Mouse (Mus musculus): ENCODE results near the gene Magi2.

GRCm38 (mm10) chr5:20720201-20720900, 1493.5 kb downstream of the Magi2 start:
- TF ChIP-seq CTCF (IDR thresholded peaks at IDR 0.05; ENCODE audit: control insufficient read depth, insufficient read depth, insufficient read length) (no peak), CEBPB (IDR thresholded peaks at IDR 0.05; ENCODE audit: low read depth) (no peak), MAX (IDR thresholded peaks at IDR 0.05) (no peak), FOSL1 (IDR thresholded peaks at IDR 0.05; ENCODE audit: insufficient read depth, low read length, poor library complexity, severe bottlenecking) (no peak), MYOG (IDR thresholded peaks at IDR 0.05; ENCODE audit: control insufficient read depth, extremely low read depth, insufficient read length) (no peak), USF1 (IDR thresholded peaks at IDR 0.05; ENCODE audit: low read depth) (no peak), MYOD1 (IDR thresholded peaks at IDR 0.05; ENCODE audit: control insufficient read depth, insufficient read length, low read depth) (no peak)

Measured in C2C12 (cell line).